Mouse (Mus musculus): ENCODE measurements at regions not wholly inside any gene's neighbourhood (a gene's known extent, or its start where the extent isn't known, plus 50 kb on each side); places are given as distances from the start of the nearest gene placed in this dataset.

DNA sequence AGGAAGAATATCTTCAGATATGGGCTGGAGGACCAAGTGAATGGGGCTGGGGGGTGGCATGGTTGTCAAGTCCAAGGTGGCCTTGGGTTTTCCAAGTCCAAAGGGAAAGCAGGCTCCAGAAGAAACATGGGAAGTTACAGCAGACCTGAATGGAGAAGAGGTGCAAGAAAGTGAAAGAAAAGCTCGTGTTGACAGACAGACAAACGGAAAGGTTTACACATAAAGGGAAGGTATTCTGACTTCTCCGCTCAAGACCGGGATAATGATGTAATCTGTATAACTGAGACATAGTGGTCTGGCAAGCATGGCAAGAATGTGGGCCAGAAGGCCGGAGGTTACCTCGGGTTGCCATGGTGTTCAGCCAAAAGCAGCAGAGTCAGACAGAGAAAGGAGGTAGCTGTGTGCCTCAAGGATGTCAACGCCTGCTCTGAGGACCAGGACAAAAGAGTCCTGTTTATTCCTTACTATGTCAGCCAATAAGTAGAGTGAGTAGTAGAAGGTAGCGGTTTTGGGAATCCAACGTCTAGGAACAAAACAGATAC lies 50.8 kb upstream of the Elk3 start:
- DNase-seq (ENCODE audit: low spot score in 2 of 2): no peak

- DNase-seq (ENCODE audit: low spot score in 2 of 2): no peak
Measured at GRCm38 (mm10) chr10:93364108-93364793, 53.3 kb upstream of the Elk3 start.

DNA sequence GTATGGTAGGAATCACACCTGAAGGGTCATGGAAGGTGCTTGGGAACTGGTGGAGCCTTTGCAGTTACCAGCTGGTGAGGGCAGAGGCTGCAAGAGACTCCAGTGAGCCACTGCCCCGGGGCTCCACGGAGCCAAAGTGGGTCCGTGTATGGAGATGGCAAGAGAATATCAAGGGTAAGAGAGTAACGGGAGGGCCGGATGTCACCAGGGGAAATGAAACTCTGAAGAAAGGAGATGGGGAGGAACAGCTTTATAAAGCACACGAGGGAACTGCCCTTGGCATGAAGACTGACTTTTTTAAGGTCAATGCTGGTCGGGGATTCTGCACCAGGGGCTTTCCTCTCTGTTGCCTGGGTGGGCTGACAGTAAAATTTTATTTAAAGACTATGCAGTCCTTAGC lies 53.9 kb upstream of the Elk3 start:
- DNase-seq (ENCODE audit: low spot score in 2 of 2): no peak

DNA sequence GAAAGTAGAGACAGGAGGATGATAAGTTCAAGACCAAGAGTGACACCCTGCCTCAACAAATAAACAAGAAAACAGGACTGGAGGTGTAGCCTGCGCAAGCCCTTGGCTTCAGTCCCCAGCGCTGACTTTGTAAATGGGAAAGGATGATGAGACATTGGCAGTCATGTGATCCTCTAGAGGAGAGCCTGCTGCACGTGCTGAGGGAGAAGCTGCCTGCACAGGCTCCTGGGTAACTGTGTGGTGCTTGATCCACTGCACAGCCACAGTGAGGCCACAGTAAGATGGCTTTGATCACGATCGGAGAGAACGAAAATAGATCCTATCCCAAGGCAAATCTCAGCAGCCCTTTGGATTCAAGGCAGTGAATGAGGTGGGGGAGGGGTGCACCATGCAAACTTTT lies 54.4 kb upstream of the Elk3 start:
- no peak for DNase-seq (ENCODE audit: low spot score in 2 of 2)

DNA sequence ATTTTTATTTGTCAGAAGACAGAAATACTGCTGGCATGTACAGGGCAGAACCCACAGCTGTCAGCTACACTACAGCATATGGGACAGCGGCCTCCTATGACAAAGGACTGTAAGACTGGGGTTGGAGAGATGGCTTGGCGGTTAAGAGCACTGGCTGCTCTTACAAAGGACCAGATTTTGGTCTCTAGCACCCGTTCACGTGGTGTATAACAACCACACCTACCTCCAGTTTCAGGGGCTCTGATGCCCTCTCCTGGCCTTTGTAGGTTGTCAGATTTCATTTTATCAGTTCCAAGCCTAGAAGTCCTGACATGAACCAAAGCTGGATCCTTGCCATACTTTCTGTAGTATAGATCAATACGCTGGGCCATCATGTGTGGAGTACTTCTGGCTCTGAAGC lies 54.9 kb upstream of the Elk3 start:
- DNase-seq (ENCODE audit: low spot score in 2 of 2): no peak

DNA sequence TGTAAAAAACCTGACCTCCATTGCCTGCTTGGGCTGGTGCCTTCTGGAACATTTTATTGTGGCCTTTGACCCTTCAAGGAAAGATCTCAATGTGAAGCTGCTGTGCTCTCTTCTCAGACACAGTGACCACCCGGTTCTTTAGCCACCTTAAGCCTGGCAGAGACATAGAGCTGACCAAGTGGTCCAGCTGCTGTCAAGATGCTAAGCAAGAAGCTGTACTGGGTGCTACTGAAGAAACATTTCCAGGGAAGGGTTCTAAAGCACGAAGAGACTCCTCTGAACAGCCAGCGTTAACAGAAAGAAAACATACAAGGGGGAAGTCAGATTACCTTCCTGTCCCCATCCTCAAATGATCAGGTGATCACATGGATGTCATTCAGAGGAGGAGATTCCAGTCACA lies 58.8 kb upstream of the Elk3 start:
- DNase-seq (ENCODE audit: low spot score in 2 of 2): no peak

- DNase-seq (ENCODE audit: low spot score in 2 of 2): no peak
Measured at GRCm38 (mm10) chr10:93370331-93370730, 59.4 kb upstream of the Elk3 start.

DNA sequence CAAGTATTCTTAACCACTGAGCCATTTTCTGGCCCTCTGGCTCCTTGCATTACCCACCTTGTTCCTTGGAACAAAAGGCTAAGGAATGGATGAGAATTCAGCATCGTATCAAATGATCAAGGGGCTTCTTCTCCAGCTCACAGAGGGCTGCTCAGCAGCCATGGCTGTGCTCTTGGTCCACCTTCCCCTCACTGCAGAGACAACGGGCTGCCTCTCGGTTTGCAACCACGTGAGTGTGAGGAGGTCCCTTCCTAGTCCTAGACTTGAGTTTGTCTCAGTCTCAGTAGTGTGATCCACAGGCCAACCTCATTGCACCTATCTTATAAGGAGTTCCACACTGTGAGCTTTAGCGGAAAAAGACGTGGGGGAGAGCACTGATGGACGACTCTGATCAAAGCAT lies 61.3 kb upstream of the Elk3 start:
- DNase-seq (ENCODE audit: low spot score in 2 of 2): no peak

GRCm38 (mm10) chr10:93373265-93373664 lies 62.3 kb upstream of the Elk3 start:
- DNase-seq (ENCODE audit: low spot score in 2 of 2): no peak

GRCm38 (mm10) chr10:93373954-93374689 lies 63.2 kb upstream of the Elk3 start:
- DNase-seq (ENCODE audit: low spot score in 2 of 2): no peak

DNA sequence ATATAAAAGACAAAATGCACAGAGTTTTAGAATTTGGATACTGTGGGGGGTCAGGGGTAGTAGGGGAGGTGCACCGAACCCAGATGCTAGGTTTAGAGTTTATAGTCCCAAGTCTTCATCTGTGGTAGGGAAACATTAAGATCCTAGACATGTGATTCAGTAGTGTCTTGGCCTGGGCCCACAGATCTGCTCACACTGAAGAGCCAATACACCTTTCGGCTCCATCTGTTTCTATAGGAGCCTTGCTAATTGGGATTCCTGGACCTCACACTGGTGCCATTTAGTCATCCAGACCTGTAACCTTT lies 63.7 kb upstream of the Elk3 start:
- no peak for DNase-seq (ENCODE audit: low spot score in 2 of 2)

GRCm38 (mm10) chr10:93375007-93375711 lies 64.2 kb upstream of the Elk3 start:
- peak in 1 of 2 experiments; percentile 29 for DNase-seq (ENCODE audit: low spot score in 2 of 2)

DNA sequence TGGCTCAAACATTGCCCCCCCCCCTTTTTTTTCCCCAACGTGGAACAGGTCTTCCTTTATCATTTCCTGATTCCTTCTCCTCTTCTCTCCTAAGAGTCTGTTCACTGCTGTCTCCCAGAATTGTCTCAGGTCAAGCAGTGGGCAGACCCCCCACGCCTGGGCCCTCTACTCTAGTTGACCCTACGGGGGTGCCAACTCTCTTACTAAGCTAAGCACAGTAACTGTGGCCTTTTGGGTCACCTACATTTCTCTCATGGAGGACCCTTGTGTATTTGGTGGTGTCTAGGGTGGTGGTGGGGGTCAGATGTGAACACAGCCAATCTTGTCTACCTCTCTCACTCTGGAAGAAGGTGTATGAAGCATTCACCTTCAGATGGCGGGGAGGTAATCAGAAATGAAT lies 64.8 kb upstream of the Elk3 start:
- DNase-seq (ENCODE audit: low spot score in 2 of 2): no peak

GRCm38 (mm10) chr10:93376457-93376941 lies 65.6 kb upstream of the Elk3 start:
- DNase-seq (ENCODE audit: low spot score in 2 of 2): no peak

DNA sequence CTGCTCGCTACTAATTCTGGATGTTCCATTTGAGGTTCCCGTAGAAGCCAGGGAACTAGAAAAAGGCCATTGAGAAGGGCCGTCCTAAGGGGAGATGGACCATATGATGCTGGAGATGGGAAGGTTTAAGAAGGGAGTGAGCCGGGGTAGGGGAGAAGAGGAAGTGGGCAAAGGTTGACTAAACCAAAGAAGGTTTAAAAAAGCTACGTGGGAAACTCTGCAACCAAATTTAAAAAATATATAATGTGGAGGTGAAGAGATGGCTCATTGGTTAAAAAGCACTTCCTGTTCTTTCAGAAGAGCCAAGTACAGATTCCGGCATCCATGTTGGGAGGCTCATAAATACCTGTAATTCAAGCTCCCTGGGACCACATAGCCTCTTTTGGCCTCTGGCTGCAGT lies 63.9 kb upstream of the Lta4h start:
- no peak for DNase-seq (ENCODE audit: low spot score in 2 of 2)

DNA sequence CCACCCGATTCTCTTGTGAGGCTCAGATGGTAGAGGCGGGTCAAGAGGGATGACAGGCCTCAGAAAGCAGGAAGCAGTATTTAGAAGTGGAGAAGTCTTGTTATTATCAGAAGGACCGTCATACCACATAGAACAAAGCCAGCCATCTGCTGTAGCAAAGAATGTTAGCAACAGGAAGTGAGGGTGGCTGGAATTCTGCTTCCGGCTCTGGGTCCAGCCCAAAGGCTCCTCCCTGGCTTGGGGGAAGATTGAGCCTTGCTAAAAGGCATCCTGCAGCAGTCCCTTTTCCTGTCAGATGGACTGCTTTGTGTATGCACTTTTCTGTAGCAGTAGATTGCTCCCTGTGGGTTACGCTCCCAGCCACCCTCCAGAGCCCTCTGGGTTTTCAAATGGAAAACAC lies 61.9 kb upstream of the Lta4h start:
- DNase-seq (ENCODE audit: low spot score in 2 of 2): no peak

DNA sequence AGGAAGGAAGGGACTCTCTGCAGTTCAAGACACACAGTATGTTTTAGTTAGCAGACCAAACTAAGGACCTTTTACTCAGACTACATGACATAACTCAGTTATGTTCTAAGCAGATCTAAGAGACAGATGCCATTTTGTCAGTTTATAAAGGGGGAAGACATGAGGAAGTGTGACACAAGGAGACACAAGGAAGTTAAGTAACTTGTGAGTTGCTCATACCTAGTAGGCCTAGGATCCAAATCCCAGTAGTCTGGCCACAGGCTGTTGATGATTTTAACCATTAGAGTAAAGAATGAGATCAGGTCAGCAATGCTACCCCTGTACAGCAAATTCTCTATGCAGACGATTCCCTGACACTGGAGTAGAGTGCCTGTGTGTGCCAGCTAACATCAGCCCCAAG lies 59.3 kb upstream of the Lta4h start:
- no peak for DNase-seq (ENCODE audit: low spot score in 2 of 2)

DNA sequence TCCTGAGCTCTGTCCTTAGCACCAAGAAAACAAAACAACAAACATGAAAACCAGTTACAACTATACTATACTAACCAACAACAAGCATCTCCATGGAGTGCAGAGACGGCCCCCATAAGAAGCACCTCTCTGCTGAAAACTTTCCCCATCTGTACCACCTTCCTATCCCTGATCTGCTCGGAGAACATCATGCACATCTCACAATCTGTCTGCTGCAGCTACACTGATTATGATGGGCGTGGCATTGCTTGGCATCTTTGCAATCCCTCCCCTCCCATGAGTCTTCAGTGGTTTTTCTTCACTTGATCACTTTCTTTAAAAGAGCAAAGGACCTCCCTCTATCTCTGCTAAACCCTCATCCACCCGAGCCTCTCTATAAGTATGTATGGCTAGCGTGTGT lies 55.5 kb upstream of the Lta4h start:
- DNase-seq (ENCODE audit: low spot score in 2 of 2): no peak

DNA sequence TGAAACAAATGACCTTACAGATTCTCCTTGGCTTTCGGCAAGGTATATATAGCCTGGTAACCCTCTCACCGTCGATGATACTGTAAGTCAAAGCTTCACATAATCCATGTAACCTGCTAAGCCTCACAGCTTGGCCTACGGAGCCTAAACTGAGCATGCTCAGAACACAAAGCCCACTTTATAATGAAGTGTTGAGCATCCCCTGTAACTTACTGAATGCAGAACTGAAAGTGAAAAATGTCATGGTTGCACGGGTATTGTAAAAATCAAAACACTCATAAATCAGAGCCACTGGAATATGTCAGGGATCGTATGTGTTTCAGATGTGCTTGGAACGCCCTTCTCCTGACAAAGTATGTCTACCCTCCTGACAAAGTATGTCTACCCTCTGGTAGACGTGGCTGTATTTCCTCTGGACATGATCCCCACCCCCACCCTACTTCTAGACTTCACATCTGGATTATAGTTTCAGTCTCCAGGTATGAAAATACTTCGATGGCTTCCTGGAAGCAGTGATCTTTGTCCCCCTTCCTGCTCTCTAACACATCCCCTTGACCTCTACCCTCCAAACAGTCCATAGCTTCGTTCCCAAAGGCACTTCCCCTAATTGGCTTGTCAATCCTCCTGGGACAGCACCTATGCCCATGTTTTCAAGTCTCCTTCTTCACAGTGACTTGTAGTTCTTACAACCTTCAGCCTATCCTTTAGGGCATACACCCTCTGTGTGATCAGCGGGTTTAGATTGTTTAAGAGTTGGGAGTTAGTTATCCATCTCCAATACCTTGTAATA lies 54.5 kb upstream of the Lta4h start:
- no peak for DNase-seq (ENCODE audit: low spot score in 2 of 2)

- DNase-seq (ENCODE audit: low spot score in 2 of 2): no peak
Measured at GRCm38 (mm10) chr10:93402689-93403509, 50.3 kb upstream of the Lta4h start.
